Mouse (Mus musculus): ENCODE data around the gene Rpn2.

Rpn2 gene

DNA sequence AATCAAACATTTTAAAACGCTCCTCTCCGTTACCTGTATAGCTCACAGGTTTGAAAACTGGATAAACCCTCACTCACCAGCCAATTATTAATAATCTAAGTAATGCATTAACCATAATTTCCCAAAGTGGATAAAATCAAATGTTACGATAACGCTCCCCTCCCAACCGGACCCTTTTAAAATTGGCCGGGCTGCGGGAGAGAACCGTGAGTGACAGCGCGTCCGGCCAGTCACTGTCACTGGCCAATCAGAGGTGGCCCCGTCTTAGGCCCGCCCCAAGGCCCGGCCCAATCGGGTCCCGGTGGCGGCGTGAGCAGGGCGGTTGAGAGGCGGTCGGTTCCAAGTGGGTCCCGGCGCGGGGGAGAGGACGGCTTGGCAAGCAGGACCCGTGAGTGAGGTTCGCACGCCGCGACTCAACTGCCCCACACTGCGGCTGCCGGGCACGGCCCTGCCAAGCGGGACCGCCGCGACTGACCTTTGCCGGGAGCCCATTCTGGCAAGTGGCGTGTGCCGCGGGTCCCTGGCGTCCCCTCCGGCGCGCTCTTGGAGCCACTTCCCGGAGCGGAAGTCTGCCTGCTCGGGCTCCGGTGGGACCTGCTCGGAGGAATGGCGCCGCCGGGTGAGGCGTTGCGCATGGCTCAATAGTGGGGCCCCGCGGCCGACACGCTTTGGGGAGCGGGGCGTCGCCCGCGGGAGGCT lies at the start of gene Rpn2:
TSS of gene Rpn2 (plus strand) at position 301 of the 699 bp plus-strand sequence.
- DNase-seq: peak; percentile 94

DNA sequence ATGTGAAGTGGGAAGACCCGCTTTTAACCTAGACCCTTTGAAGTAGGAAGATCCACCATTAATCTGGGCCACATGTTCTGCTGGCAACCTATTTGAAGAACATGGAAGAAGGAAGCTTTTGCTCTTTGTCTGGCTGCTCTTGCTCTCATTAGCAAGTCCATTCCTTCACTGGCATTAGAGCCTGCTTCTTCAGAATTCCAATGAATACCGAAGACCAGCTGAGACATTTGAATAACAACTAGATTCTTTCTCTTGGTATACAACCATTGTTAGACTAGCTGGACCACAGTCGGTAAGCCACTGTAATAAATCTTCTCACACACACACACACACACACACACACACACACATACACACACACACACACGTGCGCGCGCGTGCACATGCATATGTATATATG lies 42.9 kb upstream of the Rpn2 start:
- DNase-seq: no peak

DNA sequence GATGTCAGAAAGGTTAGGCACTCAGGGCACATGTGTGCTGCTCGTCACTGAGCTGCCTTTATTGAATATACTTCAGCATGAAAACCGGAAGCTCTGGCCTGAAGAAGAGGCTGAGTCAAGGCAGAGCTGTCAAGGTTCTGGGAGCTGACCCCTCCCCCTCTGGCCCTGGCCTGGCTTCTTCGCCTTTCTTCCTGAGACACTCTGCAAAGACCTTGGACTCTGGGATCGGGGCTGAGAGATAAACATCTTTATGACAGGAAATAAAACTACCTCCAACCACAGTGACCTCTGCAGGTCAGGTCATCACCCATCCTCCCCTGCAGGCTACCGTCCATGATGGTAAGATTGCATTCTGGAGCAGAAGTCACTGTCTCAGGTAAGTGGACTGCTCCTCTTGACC lies 33.8 kb upstream of the Rpn2 start:
- no peak for DNase-seq

DNA sequence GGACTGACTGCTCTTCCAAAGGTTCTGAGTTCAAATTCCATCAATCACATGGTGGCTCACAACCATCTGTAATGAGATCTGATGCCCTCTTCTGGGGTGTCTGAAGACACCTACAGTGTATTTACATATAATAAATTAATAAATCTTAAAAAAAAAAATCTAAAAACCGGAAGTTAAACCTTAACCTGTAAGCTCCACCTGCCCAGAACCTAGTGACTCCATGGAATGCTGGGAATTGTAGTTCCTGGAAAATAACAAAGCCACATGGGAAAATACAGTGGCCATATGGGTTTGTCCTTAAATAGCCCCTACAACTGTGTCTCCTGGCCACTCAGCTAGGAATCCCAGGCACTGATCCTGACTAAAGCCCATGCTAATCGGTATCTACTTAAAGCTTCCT lies 33.2 kb upstream of the Rpn2 start:
- DNase-seq: no peak

DNA sequence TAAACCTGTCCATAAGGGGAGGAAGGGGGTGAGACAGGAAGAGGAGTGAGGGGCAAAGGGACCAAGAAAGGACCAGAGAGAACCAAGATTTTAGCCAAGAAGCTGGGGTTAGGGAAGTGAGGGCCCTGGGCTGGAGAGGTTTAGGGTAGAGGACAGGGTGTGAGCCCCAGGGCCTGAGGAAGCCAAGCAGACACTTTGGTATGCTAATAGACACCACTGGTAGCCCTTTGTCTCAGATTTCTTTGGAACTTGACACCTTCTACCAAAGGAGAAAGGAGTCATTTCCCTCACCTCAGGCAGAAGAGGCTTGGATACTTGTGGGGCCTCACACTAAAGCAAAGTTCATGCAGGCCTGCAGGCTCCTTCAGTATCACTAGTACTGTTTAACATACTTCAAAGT lies 30.7 kb upstream of the Rpn2 start:
- DNase-seq: no peak

DNA sequence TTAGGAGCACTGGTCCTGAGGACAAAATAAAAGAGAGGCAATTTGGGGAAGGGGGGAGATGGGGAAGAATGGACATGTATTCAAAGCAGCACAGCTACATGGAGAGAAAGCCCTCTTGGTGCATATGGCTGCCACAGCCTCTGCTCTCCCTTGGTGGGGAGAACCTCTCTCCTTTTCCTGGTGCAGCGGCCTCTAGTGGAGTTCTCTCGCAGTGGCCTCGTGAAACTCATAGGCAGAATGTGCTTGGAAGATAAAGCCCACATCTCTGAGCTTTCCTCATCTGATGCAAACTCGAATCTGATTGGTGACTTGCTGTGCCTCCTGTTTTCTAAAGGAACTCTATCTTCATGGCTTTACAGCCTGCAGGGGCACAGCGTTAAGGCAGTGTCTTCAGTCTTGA lies 19.1 kb upstream of the Rpn2 start:
- DNase-seq: peak; percentile 16

DNA sequence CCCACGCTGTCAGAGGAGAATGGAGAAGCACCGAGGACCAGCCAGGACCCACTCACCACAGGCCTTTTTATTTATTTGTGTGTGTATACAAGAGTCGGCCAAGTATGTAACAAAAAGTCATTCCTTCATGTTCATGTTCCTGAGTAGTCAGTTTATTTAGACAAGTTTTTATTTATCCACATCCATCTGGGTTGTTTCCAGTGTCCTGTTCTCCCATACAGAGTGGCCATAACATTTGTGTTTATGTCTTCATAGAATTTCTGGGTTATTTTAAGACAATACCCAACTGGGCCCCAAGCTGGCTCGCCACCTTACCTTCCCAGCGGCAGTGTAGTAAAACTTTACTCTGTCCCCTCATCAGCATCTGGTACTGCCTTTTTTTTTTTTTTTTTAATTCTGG lies 16.9 kb upstream of the Rpn2 start:
- DNase-seq: no peak

DNA sequence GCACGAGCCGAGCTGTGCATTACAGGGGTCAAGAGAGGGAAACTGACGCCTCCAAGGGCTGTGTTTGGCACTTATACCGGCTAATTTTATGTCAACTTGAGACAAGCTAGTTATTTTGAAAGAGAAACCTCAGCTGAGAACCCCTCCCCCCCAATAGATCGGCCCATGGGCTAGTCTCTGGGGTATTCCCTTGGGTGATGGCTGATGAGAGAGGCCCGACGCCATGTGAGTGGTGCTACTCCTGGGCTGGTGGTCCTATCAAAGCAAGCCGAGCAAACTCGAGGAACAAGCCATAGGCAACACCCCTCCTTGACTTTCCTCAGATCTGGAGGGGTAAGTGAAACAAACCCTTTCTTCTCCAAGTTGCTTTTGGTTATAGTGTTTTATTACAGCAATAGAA lies 16.3 kb upstream of the Rpn2 start:
- no peak for DNase-seq

DNA sequence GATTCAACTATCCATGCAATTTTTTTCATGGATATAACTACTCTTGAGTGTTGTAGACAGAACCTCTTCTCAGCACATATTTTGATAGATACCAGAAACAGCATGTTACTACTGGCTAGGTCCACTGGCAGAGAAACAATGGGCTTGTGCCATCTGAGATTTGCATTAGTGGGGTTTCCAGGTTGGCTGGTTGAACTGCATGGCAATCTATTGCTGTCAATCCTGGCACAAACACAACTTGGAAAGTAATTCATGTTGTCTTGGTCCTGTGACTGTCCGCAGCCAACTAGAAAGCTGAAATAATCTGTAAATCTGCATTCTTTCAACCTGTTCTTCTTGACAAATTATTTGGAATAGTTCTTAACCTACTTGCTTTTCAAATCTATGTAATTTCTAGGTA lies 15.7 kb upstream of the Rpn2 start:
- no peak for DNase-seq

DNA sequence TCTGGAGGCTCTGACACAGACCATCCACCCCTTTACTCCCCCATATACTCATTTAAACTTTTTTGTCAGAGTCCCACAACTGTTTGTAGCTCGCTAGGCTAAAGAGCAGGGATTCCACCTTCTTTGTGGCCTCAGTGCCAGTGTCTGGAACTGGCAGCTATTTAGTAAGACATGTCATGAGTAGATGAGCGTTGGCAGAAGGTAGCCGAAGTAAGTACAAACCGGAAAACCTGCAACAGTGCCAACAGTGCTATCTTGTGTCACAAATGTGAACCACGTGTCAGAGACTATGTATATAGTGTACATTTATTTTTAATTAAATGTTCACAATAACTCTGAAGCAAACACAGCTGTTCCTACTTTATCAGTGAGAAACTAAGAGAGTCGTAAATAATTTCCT lies 15.0 kb upstream of the Rpn2 start:
- DNase-seq: no peak

DNA sequence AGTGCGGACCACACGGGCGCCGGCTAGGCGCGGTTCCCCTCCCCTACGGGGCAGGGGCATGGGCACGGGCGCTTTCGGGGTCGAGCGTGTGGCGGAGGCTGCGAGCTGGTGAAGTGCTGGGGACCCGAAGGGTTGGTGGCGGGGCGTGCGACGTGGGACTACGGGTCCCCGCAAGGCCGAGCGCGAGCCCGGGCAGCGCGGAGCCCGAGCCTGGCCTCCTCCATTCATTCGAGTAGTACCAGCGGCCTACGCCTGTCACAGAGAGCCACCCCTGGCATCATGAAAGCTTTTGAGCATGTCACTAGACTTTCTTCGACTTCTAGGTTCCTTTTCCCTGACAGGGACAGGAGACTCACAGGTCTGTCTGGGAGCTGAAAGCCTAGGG lies 591 bp downstream of the Rpn2 start, which contains the start of gene Mroh8:
TSS of gene Mroh8 (minus strand) at position 134 of the 385 bp plus-strand sequence.
- DNase-seq: no peak

DNA sequence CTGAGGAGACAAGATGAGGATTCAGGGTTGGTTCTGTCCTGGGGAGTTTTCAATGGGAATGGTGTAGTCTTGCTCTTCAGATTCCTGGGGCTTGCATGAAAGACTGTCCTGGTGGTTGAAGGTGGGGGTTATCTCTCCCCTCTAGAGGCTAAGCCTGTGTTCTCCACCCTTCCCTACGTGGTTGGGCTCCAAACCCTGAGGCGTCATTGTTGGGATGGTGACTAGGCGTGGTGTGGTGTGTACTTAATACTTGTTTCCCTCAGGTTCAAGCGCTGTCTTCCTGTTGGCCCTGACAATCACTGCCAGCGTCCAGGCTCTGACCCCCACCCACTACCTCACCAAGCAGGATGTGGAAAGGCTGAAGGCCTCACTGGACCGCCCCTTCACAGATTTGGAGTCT lies 4.5 kb downstream of the Rpn2 start:
- no peak for DNase-seq

DNA sequence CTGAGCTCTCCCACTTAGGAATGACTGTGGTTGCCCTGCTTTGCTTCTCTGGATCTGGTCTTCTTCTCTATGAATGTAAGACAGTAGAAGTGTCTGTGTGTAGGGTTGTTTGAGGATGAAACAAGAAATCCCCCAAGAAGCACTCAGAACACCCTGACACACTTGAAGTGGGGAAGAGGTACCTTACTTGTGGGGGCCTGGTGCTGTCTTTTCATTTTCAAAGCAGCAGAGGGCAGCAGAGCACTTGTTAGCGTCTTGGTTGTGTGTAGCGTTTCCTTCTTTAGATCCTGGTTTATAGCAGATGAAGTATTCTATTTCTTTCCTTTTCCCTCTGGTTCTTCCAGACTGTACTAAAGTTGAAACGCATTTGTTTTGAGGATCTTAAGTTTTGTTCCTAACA lies 8.7 kb downstream of the Rpn2 start:
- DNase-seq: peak; percentile 14

DNA sequence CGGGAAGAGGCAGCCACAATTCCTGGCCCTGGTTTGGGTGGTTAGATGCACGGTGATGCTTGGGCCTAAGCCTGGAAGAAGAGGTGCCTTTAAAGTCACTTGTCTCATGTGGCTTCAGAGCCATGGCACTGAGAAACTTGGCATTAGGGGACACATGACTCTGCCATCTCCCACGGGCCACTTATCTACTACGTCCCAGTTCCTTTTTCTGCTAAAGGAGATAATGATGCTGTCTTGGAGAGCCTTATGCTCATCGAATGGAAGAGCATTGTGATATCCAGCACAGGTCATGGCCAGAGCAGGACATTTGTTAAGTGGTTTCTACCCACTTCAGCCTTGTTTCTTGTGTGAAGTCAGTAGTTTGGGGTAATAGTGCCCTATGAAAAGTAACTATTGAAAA lies 10.2 kb downstream of the Rpn2 start:
- no peak for DNase-seq

DNA sequence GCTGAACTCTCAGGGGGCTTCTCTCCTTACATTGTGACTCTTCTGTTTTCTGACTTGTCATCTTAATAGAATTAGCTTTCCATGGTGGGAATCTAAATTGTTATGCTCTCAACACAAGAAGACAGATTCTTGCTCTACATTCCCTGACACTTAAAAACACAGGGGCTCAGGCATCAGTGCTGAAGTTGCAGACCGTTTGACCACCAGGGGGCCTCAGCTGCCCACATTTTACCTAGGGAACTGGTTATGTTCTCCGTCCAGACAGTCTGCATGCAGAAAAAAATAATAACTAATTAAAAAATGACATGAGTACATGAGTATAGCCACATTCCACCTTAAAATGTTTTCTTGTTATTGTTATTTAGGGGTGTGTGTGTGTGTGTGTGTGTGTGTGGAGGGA lies 13.3 kb downstream of the Rpn2 start:
- peak; percentile 26 for DNase-seq

DNA sequence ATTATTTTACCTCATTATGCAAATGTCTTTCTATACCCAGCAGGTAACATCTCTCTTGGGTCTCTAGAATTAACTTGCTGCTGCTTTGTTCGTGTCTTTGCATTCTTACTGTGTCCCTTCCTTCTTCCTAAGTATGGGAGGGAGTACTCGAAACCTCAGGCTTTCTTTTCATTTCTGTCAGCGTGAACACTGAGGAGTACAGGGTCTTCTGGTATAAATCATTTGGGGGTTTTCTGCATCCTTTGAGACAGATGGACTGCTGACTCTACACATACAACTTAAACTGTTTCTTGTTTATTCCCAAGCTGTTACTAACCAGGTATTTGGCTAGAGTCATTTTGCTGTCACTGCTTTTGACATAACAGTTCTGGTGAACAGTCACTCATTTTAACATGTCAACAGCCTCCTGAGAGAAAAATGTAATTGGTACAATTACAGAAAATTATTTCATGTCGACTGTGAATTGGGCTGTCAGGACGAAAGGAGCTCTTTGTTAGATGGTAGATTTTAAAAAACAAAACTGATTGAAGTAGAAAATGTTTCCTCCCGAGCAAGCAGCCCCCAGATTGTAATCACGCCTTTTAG lies 17.4 kb downstream of the Rpn2 start:
- DNase-seq: no peak

DNA sequence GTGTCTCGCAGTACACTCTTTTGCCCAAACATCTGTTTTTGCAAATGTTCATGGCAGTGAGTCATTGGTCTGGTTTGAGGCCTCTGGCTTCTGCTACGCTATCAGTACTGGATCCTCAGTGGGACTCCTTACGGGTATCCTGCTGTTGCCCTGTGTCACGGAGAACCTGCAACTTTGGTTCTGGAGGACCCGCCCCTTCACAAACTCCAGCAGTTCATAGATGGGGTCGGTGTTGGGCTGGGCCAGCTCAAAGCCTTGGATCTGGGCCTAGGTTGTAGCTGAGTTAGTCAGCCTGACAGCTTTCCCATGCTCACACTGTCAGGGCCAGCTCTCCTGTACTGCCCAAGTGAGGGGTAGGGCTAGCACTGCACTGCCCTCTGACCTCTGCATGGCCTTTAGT lies 21.2 kb downstream of the Rpn2 start:
- DNase-seq: no peak

DNA sequence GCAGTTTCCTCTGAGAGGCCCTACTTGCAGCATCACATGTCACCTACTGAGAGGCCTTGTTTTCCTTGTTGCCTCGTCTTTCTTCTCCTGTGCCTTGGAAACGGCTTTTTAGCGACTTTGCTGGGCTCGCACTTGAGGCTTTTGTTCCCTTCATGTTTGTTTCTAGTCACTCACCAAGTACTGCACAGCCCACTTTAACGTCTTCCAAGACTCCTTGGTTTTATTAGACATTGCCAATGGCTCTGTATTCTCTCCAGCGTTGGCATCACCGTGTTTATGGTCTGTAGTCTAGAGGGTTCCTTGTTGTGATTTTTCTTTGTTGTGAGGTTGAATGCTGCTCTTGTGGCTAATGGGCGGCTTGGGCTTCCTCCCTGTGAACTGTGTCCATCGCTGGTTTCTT lies 24.3 kb downstream of the Rpn2 start:
- no peak for DNase-seq

DNA sequence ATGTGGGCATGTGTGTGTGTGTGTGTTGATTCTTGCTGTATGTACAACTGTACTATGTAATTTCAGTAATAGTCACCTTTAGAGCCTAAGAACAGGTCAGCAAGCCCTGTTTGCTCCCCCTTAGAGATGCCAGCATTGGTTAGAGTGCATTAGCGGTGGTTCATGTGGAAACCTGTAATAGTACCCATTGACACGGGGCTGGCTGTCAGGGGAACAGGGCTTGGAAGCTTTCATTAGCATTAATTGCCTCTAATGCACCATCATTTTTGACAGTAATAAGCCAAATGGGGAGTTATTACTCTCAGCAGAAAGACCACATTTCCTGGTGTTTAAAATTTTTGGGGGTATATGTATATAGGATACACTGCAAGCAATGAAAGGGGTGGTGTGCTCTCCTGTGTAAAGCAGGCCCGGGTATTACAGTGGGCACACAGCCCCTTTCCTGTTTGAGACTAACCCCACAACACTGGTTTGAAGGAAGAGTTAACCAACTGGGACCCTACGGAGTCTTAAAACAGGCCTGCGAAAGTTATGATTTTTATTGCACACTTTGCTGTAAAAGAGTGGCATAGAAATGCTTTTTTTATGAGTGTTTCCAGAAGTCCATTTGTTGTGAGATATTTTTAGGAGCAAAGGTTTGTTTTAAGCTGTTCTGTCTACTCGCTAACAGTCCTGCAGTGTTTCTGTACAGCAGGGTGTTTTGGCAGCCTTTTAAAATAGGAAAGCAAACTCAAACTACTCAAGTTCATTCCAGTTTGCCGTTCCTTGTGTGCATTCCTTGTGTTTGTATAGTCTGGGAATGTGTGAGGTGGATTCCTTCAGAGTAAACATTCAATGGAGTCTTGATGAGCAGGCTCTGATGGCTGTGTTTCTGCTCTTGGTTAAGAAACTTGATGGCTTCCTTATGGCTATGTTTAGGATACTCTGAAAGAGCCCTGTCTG lies 27.5 kb downstream of the Rpn2 start:
- no peak for DNase-seq

DNA sequence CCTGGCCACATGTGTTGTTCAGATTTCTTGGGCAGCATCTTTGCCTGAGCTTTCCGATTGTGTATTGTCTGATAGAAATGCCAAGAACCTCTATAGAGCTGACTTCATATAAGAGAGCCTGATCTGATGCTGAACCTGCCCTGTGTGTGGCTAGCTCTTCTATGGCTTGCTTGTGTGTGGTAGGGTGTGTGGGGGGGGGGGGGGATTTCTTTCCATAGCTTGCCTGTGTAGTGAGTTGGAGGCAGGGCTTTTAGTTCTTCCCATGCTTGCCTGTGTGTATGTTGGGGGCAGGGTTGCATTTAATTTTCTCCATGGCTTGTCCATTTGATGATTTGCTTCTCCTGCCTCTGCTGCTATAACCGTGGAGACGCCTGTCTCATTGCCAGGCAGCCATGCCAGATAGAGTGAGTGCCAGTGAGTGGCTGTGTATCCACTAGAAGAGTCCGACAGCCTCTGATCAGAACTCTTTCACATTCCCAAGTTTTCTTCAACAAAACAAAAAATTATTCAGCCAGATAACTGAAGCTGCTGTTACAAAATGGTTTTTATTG lies 29.0 kb downstream of the Rpn2 start:
- no peak for DNase-seq

DNA sequence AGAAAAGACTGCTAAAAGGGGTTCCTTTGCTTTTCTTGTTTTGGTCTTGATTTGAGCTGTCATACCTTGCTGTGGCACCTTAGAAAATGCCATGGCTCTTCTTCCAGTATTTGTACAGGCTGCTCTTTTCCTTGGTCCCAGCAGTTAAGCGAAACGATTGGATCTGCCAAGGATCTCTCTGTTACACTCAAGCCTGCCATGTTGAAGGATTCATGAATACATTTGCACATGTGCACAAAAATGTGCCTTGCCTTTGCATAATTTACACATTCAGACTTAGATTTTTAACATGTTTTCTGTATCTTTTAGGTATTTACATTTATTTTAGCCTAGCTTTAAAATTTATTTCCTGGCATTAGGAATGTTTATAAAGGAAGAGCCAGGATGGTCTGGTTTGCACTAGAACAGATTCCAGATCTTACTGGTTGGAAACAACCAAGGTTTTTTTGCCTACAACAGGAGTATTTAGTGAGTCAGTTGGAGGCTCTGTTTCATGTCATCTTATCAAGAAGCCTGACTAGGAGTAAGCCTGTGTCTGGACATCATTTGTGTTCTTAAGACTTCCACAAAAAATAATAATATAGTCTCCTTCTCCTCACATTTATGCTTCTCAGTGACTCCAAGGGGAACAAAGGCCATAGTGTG lies 29.6 kb downstream of the Rpn2 start:
- no peak for DNase-seq

DNA sequence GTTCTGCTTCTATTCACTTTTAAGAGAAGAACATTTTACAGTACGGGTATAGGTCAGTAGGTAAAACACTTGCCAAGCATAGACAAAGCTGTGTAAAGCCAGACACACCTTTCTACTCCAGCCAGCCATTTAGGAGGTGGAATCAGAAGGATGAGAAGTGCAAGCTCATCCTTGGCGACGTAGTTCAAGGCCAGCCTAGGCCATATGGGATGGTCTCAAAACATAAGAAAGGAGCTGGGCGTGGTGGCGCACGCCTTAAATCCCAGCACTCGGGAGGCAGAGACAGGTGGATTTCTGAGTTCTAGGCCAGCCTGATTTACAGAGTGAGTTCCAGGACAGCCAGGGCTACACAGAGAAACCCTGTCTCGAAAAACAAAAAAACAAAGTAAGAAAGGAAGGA lies 30.8 kb downstream of the Rpn2 start:
- DNase-seq: no peak

DNA sequence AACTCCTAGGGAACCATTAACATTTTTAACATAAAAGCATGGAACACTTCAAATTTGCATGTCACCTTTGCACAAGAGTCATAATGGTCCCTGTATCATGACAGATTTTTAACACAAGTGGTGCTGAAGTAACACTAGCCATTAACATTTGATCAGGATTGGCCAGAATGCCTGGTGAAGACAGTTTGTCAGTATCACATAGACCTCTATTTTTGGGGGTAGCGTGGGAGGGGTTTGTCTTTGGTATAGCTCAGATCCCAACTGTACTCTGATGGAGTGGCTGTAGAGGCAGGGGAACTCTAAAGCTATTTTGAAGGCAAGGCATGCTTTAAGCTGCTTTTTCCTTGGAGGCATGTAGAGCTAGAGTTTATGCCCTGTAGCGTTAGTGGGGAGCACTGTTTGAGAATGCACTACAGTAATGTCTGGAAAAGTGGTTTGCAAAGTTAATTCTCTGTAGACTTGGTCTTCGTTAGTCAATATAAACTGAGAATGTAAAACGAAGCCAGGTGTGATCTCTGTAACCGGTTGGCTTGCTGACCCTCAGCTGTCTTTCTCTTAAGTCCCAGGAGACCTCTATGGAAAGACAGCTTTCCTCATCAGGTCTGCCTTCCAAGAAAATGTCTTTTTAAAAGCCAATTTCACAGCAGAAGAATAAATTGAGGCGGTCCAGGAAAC lies 32.3 kb downstream of the Rpn2 start:
- DNase-seq: no peak
